Mouse (Mus musculus): ENCODE data around the gene Tbc1d4.

Gene Tbc1d4

DNA sequence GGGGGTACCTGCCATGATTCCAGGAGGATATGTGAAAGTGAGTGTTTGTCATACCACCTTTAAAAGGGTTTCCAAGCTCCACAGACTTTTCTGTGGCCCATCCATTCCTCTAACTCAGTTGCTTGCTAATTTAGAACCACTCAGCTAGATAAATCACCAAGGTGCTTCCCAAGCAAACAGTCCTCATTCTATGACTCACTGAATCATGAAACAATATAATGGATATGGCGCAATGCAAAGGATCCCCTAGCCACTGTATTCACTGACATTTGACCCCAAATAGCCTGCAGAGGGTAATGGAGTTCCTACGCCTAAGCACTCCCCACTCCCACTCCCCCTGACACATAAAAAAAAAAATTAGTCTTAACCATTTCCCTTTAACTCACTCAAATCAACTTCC, 191.3 kb downstream of the Tbc1d4 start:
- no peak for DNase-seq (ENCODE audit: low spot score in 2 of 2)
